Mouse (Mus musculus) heart, embryonic 10.5 days (tissue): ENCODE measurements around the gene Wdr18. TPM values are rescaled to one million over a fixed set of nuclear protein-coding genes. Genes with fewer than 3 reads are reported as not detected.

ENCODE experiments used
- DNase-seq: peaks from one replicate; pipeline ENCODE4 v3.0.0-alpha.2; 2017; ENCODE audit warnings: low spot score
- H3K27ac ChIP-seq: fragments of 300-500 bp; sonication (generic); 2 replicates; pipeline ENCODE4 v1.5.1; 2016; ENCODE audit warnings: mild to moderate bottlenecking
- H3K27me3 ChIP-seq: fragments of 300-500 bp; sonication (generic); 2 replicates; pipeline ENCODE4 v1.6.1; 2016; ENCODE audit warnings: mild to moderate bottlenecking; ENCODE audit not compliant: poor library complexity, insufficient read depth, severe bottlenecking
- H3K36me3 ChIP-seq: fragments of 300-500 bp; sonication (generic); 2 replicates; pipeline ENCODE4 v1.6.1; 2016; ENCODE audit warnings: mild to moderate bottlenecking, moderate library complexity
- H3K4me1 ChIP-seq: fragments of 300-500 bp; sonication (generic); 2 replicates; pipeline ENCODE4 v1.6.1; 2016; ENCODE audit warnings: mild to moderate bottlenecking
- H3K4me3 ChIP-seq: fragments of 300-500 bp; sonication (generic); 2 replicates; pipeline ENCODE4 v1.5.1; 2016; ENCODE audit warnings: mild to moderate bottlenecking, moderate library complexity
- H3K9me3 ChIP-seq: fragments of 300-500 bp; sonication (generic); 2 replicates; pipeline ENCODE4 v1.6.1; 2016; ENCODE audit warnings: mild to moderate bottlenecking, moderate library complexity
- WGBS: fragments of 180-500 bp; shearing (Covaris S2); methylation state at CpG from one replicate; pipeline ENCODE4 v1.1.7; 2016; 5-methylcytosine and 5-hydroxymethylcytosine counted together
- polyA plus RNA-seq: library from polyadenylated mRNA; unstranded; fragments of >200 nt; fragmentation: Nextera tagmentation; extraction: Ambion mirVana; gene quantifications from 2 replicates; pipeline ENCODE4 v1.2.1, GENCODE M21; 2016

The Wdr18 gene
- polyA plus RNA-seq, 1 experiment from 2014 or later, result 155 TPM

- WGBS, result 25% methylated on average over 21 of the region's 21 CpGs
- peaks cover 96% of the 10 kb centered on the region for H3K27me3 ChIP-seq
Measured at GRCm38 (mm10) chr10:80002829-80003228, 42.9 kb downstream of the Wdr18 start.

GRCm38 (mm10) chr10:80003374-80004232, 43.7 kb downstream of the Wdr18 start:
- Histone ChIP-seq H3K36me3 (peaks cover 7% of the 10 kb centered on the region), H3K4me1 (peaks cover 24% of the 10 kb centered on the region), H3K4me3 (peak overlapping the region; percentile 20; the same call in 1 of the 2 replicates), H3K27me3 (peaks cover 91% of the 10 kb centered on the region), H3K27ac (peak overlapping the region; percentile 48; the same call in 1 of the 2 replicates), H3K9me3 (no peaks in the 10 kb centered on the region)
- DNase-seq, result no peak
- WGBS, result 50% methylated on average over 9 of the region's 9 CpGs

More at GRCm38 (mm10) chr10:80002829-80003228, 42.9 kb downstream of the Wdr18 start:
- H3K9me3 ChIP-seq, result no peaks in the 10 kb centered on the region
- H3K4me3 ChIP-seq, result peak overlapping the region; percentile 20
- H3K36me3 ChIP-seq, result 0 out of 2 replicates have a peak, but pooled peaks cover 3% of the 10 kb centered on the region
- peaks cover 32% of the 10 kb centered on the region for H3K4me1 ChIP-seq
- DNase-seq, result no peak
- H3K27ac ChIP-seq, result peak overlapping the region; percentile 32

GRCm38 (mm10) chr10:80004233-80004705, 44.3 kb downstream of the Wdr18 start:
- no peak overlapping the region for H3K4me3 ChIP-seq
- H3K4me1 ChIP-seq, result peaks cover 23% of the 10 kb centered on the region
- H3K27me3 ChIP-seq, result peaks cover 84% of the 10 kb centered on the region
- no peak overlapping the region for H3K27ac ChIP-seq
- WGBS, result 90% methylated on average over 8 of the region's 8 CpGs
- H3K36me3 ChIP-seq, result peaks cover 13% of the 10 kb centered on the region
- DNase-seq, result no peak
- H3K9me3 ChIP-seq, result no peaks in the 10 kb centered on the region

DNA sequence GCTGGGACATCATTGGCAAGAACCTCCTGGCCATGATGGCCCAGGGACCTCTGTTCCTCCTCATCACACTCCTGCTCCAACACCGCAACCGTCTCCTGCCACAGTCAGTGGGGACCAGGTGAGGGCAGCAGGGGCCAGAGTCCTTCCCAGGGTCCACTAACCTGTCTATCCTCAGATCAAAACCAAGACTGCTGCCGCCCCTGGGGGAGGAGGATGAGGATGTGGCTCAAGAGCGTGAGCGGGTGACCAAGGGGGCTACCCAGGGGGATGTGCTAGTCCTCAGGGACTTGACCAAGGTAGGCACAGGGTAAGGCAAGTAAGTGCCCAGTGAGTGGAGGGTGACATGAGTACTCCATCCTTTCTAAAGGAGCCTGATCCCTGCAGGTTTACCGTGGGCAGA, 51.8 kb downstream of the Wdr18 start:
- H3K9me3 ChIP-seq, result peaks cover 17% of the 10 kb centered on the region; the same call in 1 of the 2 replicates
- peaks cover 28% of the 10 kb centered on the region for H3K4me1 ChIP-seq
- WGBS, result 84% methylated on average over 6 of the region's 6 CpGs
- H3K36me3 ChIP-seq, result peaks cover 44% of the 10 kb centered on the region
- no peak for DNase-seq
- H3K27me3 ChIP-seq, result peaks cover 61% of the 10 kb centered on the region
- H3K27ac ChIP-seq, result no peak overlapping the region
- H3K4me3 ChIP-seq, result peak overlapping the region; percentile 19; the same call in 1 of the 2 replicates

DNA sequence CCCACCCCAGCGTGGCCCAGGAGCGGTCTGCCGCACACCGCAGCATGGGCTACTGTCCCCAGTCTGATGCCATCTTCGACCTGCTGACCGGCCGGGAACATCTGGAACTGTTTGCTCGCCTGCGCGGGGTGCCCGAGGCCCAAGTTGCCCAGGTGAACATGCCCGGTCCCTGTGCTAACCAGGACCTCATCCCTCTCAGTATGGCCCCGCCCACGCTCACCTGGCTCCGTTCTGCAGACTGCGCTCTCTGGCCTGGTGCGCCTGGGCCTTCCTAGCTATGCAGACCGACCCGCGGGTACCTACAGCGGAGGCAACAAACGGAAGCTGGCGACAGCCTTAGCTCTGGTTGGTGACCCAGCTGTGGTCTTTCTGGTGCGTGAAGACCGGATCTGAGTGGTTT, 53.7 kb downstream of the Wdr18 start:
- H3K27me3 ChIP-seq, result peaks cover 48% of the 10 kb centered on the region
- H3K4me1 ChIP-seq, result peaks cover 41% of the 10 kb centered on the region
- H3K4me3 ChIP-seq, result no peak overlapping the region; the same call in 1 of the 2 replicates
- peaks cover 17% of the 10 kb centered on the region; the same call in 1 of the 2 replicates for H3K9me3 ChIP-seq
- DNase-seq, result no peak
- peak overlapping the region; percentile 12; the same call in 1 of the 2 replicates for H3K27ac ChIP-seq
- 32% methylated on average over 25 of the region's 25 CpGs for WGBS
- H3K36me3 ChIP-seq, result peaks cover 40% of the 10 kb centered on the region

GRCm38 (mm10) chr10:80014484-80015290, 54.7 kb downstream of the Wdr18 start:
- peaks cover 30% of the 10 kb centered on the region for H3K36me3 ChIP-seq
- DNase-seq, result no peak
- 21% methylated on average over 28 of the region's 28 CpGs for WGBS
- H3K9me3 ChIP-seq, result peaks cover 16% of the 10 kb centered on the region; the same call in 1 of the 2 replicates
- peaks cover 51% of the 10 kb centered on the region for H3K4me1 ChIP-seq
- peaks cover 48% of the 10 kb centered on the region for H3K27me3 ChIP-seq
- no peak overlapping the region for H3K27ac ChIP-seq
- H3K4me3 ChIP-seq, result no peak overlapping the region

DNA sequence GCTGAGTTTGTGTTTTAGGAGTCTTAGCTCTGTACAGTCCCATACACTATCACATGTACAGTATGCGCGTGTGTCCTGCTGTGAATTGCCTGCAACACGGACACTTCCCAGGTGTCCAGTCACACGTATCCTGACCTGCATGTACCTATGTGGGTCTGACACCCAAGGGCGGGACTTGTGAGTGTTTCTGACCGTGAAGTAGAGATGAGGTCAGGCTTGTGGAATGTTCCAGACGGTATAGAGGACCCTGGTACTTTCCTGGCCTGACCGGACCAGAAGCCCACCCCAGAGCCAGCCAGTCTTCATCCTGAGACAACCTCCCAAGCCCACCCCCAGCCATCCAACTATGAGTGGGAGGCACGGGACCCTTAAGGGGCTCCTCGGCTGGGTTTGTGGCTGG, 55.6 kb downstream of the Wdr18 start:
- Histone ChIP-seq H3K27me3 (peaks cover 48% of the 10 kb centered on the region), H3K27ac (no peak overlapping the region), H3K9me3 (peaks cover 7% of the 10 kb centered on the region; the same call in 1 of the 2 replicates), H3K36me3 (peaks cover 23% of the 10 kb centered on the region), H3K4me1 (peaks cover 60% of the 10 kb centered on the region), H3K4me3 (no peak overlapping the region)
- WGBS, result 70% methylated on average over 10 of the region's 10 CpGs
- no peak for DNase-seq

- peaks cover 18% of the 10 kb centered on the region for H3K36me3 ChIP-seq
- peak within 1 kb of the TSS; percentile 7; the same call in 1 of the 2 replicates for H3K27ac ChIP-seq
- no peaks in the 10 kb centered on the region for H3K9me3 ChIP-seq
- peaks cover 67% of the 10 kb centered on the region for H3K4me1 ChIP-seq
- H3K27me3 ChIP-seq, result peaks cover 48% of the 10 kb centered on the region
- H3K4me3 ChIP-seq, result no peak within 1 kb of the TSS
- WGBS, result 43% methylated on average over 11 of the region's 11 CpGs
- no peak for DNase-seq
Measured at GRCm38 (mm10) chr10:80016511-80016910, 56.6 kb downstream of the Wdr18 start, which contains the start of gene Arhgap45. Arhgap45 (plus strand) TSS chr10:80016653.

DNA sequence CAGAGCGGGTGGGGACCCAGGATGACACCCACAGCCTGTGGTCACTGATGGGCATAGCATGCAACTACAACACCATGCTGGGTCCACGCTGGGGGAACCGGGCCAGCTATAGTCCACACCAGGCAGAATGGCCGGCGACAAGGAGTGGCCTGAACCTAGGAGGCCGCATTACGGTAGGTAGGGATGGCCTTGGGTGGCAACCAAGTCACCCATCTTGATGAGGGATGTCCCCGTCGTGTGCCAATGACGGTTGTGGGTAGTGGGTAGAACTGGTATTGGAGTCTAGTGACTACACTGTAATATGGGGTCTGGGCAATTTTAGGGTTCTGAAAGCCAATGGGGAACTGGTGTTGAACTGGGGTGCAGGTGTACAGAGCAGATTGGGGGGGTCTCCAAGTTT, 57.0 kb downstream of the Wdr18 start:
- peaks cover 17% of the 10 kb centered on the region for H3K36me3 ChIP-seq
- no peak for DNase-seq
- peaks cover 44% of the 10 kb centered on the region for H3K27me3 ChIP-seq
- no peaks in the 10 kb centered on the region for H3K9me3 ChIP-seq
- WGBS, result 85% methylated on average over 10 of the region's 10 CpGs
- H3K27ac ChIP-seq, result 0 out of 2 replicates have a peak overlapping the region, but pooled peaks have one; percentile 7
- no peak overlapping the region for H3K4me3 ChIP-seq
- H3K4me1 ChIP-seq, result peaks cover 67% of the 10 kb centered on the region

GRCm38 (mm10) chr10:80017361-80017760, 57.4 kb downstream of the Wdr18 start:
- H3K9me3 ChIP-seq, result no peaks in the 10 kb centered on the region
- peaks cover 18% of the 10 kb centered on the region for H3K36me3 ChIP-seq
- no peak overlapping the region for H3K4me3 ChIP-seq
- H3K4me1 ChIP-seq, result peaks cover 67% of the 10 kb centered on the region
- 75% methylated on average over 3 of the region's 3 CpGs for WGBS
- peak overlapping the region; percentile 9; the same call in 1 of the 2 replicates for H3K27ac ChIP-seq
- peaks cover 40% of the 10 kb centered on the region for H3K27me3 ChIP-seq
- no peak for DNase-seq

DNA sequence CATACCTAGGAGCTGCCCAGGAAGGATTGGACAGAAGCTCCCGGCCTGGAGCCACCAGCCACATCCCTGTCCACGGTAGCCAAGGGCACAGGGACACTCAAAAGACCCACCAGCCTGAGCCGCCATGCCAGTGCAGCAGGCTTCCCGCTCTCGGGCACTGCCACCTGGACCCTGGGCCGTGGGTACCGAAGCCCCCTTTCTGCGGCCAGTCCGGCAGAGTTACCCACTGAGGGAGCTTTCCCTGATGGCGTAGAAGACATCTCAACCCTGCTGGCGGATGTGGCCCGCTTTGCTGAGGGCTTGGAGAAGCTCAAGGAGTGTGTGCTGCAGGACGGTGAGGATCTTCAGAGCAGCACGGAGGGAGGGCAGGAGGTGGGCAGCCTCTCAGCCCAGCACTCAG, 57.8 kb downstream of the Wdr18 start:
- H3K27ac ChIP-seq, result peak overlapping the region; percentile 9; the same call in 1 of the 2 replicates
- peaks cover 20% of the 10 kb centered on the region for H3K36me3 ChIP-seq
- no peaks in the 10 kb centered on the region for H3K9me3 ChIP-seq
- H3K27me3 ChIP-seq, result peaks cover 36% of the 10 kb centered on the region
- no peak overlapping the region for H3K4me3 ChIP-seq
- DNase-seq, result no peak
- WGBS, result 72% methylated on average over 14 of the region's 14 CpGs
- H3K4me1 ChIP-seq, result peaks cover 67% of the 10 kb centered on the region

GRCm38 (mm10) chr10:80018739-80019297, 58.9 kb downstream of the Wdr18 start:
- peaks cover 25% of the 10 kb centered on the region for H3K27me3 ChIP-seq
- DNase-seq, result no peak
- peaks cover 18% of the 10 kb centered on the region for H3K36me3 ChIP-seq
- no peaks in the 10 kb centered on the region for H3K9me3 ChIP-seq
- WGBS, result 1% methylated on average over 15 of the region's 15 CpGs
- H3K4me1 ChIP-seq, result peaks cover 61% of the 10 kb centered on the region
- H3K27ac ChIP-seq, result peak overlapping the region; percentile 86
- H3K4me3 ChIP-seq, result peak overlapping the region; percentile 49
